Mouse (Mus musculus) midbrain, embryonic 16.5 days (tissue): ENCODE results near the gene Slc22a4. TPM values are rescaled to one million over a fixed set of nuclear protein-coding genes. Genes with fewer than 3 reads are reported as not detected.
"Not testable (repeated sequence)": the region's sequence is repeated elsewhere in the genome, so short reads cannot be mapped to it uniquely, and the experiment has no call there.

Experiments used
- ATAC-seq: fragments of 200-750 bp; cut with Nextera tagmentation; 2 replicates; pipeline ENCODE4 v1.8.0; 2017; ENCODE audit warnings: moderate TSS enrichment
- H3K27ac ChIP-seq: fragments of 300-500 bp; sonication (generic); 2 replicates; pipeline ENCODE4 v1.5.1; 2014; ENCODE audit warnings: mild to moderate bottlenecking, low read length, mixed read lengths
- H3K27me3 ChIP-seq: fragments of 300-500 bp; sonication (generic); 2 replicates; pipeline ENCODE4 v1.6.1; 2014; ENCODE audit warnings: low read depth, low read length, mixed read lengths; ENCODE audit not compliant: control insufficient read depth, insufficient read depth
- H3K36me3 ChIP-seq: fragments of 300-500 bp; sonication (generic); 2 replicates; pipeline ENCODE4 v1.6.1; 2014; ENCODE audit warnings: mild to moderate bottlenecking, low read length, moderate library complexity, mixed read lengths; ENCODE audit not compliant: control insufficient read depth, insufficient read depth
- H3K4me1 ChIP-seq: fragments of 300-500 bp; sonication (generic); 2 replicates; pipeline ENCODE4 v1.6.1; 2014; ENCODE audit warnings: mild to moderate bottlenecking, low read length, mixed read lengths; ENCODE audit not compliant: control insufficient read depth, insufficient read depth
- H3K4me2 ChIP-seq: fragments of 300-500 bp; sonication (generic); 2 replicates; pipeline ENCODE4 v1.6.1; 2014; ENCODE audit warnings: mild to moderate bottlenecking, low read length, mixed read lengths
- H3K4me3 ChIP-seq: fragments of 300-500 bp; sonication (generic); 2 replicates; pipeline ENCODE4 v1.5.1; 2014; ENCODE audit warnings: low read depth, mild to moderate bottlenecking, low read length, moderate library complexity, mixed read lengths
- H3K9ac ChIP-seq: fragments of 300-500 bp; sonication (generic); 2 replicates; pipeline ENCODE4 v1.6.1; 2014; ENCODE audit warnings: low read depth, low read length, mixed read lengths
- H3K9me3 ChIP-seq: fragments of 300-500 bp; sonication (generic); replicated peaks from 2 replicates; pipeline ENCODE4 v1.6.1; 2014; ENCODE audit warnings: mild to moderate bottlenecking, low read length, mixed read lengths; ENCODE audit not compliant: control insufficient read depth, poor library complexity, severe bottlenecking
- WGBS: fragments of 180-500 bp; shearing (Covaris S2); extraction: QIAGEN DNeasy Blood & Tissue Kit; methylation state at CpG from one replicate; pipeline ENCODE4 v1.1.7; 2014; 5-methylcytosine and 5-hydroxymethylcytosine counted together
- polyA plus RNA-seq: library from polyadenylated mRNA; unstranded; fragments of >200 nt; fragmentation: Nextera tagmentation; extraction: Ambion mirVana; gene quantifications from 2 replicates; pipeline ENCODE4 v1.2.1, GENCODE M21; 2015

Gene Slc22a4
- polyA plus RNA-seq, 1 experiment from 2014 or later, result 6.5 TPM

DNA sequence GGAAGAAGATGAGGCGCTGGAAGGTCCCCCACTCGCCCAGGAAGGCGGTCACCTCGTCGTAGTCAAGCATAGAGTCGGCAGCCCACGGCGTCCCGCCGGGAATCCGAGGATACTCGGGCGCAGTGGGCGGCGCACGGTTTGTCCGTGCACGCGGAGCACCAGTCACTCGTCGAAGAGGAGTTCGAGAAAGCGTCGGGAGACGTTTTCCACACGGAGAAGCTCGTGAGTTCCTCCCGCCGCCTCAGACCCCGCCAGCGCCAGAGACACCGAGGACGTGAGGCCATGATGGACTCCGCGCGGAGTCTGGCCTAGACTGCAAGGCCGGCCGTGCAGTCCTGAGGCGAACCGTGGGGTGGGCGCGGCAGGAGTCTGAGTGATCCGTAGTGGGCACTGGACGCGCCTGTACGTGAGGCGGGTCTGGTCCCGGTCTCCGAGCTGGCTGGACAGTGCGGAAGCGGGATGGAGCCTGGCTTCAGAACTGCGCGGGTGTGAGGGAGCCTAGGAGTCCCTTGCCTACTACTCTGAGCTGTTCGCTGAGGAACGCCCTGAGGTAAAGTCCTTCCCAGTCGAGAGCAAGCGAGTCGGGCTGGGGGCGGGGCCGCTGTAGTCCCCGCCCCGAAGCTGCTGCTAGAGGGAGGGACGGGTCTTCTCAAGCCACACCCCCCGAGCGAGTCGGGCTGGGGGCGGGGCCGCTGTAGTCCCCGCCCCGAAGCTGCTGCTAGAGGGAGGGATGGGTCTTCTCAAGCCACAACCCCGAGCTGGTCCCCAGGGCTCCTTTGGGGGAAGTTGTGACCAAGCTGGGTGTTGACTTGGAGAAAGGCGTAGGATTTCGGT, 47.9 kb downstream of the Slc22a4 start, which contains the start of gene Slc22a21:
TSS of gene Slc22a21 (minus strand) at position 545 of the 834 bp plus-strand sequence.
- peak within 1 kb of the TSS; percentile 73 for H3K9ac ChIP-seq
- 2% methylated on average over 73 of the region's 73 CpGs for WGBS
- ATAC-seq, result peak; percentile 92
- H3K27ac ChIP-seq, result 0 out of 2 replicates have a peak within 1 kb of the TSS, but pooled peaks have one; percentile 17
- H3K36me3 ChIP-seq, result no peaks in the 10 kb centered on the region; the same call in 1 of the 2 replicates
- peak within 1 kb of the TSS; percentile 65 for H3K4me3 ChIP-seq
- H3K4me1 ChIP-seq, result no peaks in the 10 kb centered on the region
- no peaks in the 10 kb centered on the region for H3K9me3 ChIP-seq
- no peaks in the 10 kb centered on the region; the same call in 1 of the 2 replicates for H3K27me3 ChIP-seq
- peak within 1 kb of the TSS; percentile 93 for H3K4me2 ChIP-seq

DNA sequence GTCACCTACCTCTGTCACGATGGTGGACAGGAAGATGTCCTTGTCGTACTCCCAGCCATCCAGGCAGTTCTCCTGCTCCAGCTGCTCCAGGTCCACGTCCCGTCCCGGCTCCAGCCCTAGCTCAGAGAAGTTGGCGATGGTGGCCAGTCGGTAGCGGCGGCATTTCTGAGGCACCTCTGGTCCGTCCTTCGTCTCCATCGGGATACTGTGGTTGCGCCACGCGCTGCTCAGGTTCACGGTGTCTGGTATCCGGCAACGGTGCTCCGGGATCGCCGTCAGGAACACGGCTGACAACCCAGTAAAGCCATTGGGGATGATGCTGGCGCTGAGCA, 48.5 kb downstream of the Slc22a4 start:
- H3K27me3 ChIP-seq, H3K27ac ChIP-seq, H3K9me3 ChIP-seq, H3K36me3 ChIP-seq, H3K4me1 ChIP-seq: not testable (repeated sequence)
- ATAC-seq, result peak; percentile 27; the same call in 1 of the 2 replicates
- Histone ChIP-seq H3K4me2 (peak overlapping the region; percentile 93), H3K4me3 (peak overlapping the region; percentile 65), H3K9ac (peak overlapping the region; percentile 73)
- WGBS, result under 1% methylated on average over 23 of the region's 23 CpGs

DNA sequence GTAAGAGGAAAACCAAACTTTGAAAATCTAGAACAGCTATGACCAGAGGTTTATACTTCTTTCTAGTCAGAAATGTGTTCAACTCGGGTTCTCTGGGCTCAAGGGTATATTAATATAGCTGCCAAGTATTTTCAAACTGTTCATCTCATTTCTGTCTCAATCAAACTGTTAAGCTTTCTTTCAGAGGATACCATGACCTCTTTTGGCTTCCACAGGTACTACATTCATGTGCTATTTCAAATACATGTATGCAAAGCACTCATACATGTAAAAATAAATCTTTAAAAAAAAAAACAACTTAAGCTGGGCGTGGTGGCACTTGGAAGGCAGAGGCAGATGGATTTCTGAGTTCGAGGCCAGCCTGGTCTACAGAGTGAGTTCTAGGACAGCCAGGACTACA, 50.2 kb downstream of the Slc22a4 start:
- Histone ChIP-seq H3K27me3 (no peaks in the 10 kb centered on the region; the same call in 1 of the 2 replicates), H3K4me3 (no peak overlapping the region)

DNA sequence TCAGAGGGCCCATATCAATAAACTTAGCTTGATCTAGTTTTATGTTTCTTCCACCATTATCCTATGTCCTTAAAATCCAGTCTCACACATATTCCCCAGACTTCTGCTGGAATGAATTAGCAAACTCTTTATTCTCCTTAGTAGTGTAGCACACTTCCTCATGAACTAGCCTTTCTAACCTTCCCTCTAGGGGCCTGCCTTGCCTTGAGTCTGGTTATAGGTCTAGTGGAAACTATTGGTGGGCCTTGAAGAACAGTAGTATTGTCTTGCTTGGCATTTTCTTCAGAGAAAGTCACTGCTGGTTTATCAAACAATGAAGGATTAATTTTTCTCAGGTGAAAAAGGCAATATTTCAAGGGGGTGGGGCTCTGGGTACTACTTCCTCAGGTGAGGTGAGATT, 52.3 kb downstream of the Slc22a4 start:
- H3K4me1 ChIP-seq, result no peaks in the 10 kb centered on the region
- no peak for ATAC-seq
- no peaks in the 10 kb centered on the region; the same call in 1 of the 2 replicates for H3K27me3 ChIP-seq
- H3K9ac ChIP-seq, result no peak overlapping the region
- H3K9me3 ChIP-seq, result no peaks in the 10 kb centered on the region
- no peak overlapping the region for H3K27ac ChIP-seq
- no peaks in the 10 kb centered on the region for H3K36me3 ChIP-seq
- H3K4me3 ChIP-seq, result no peak overlapping the region
- no peak overlapping the region for H3K4me2 ChIP-seq

More for the DNA sequence above, 50.2 kb downstream of the Slc22a4 start:
- Histone ChIP-seq H3K9ac (no peak overlapping the region), H3K9me3 (no peaks in the 10 kb centered on the region), H3K27ac (no peak overlapping the region), H3K4me1 (no peaks in the 10 kb centered on the region), H3K4me2 (no peak overlapping the region), H3K36me3 (no peaks in the 10 kb centered on the region)
- no peak for ATAC-seq
- 82% methylated on average over 3 of the region's 3 CpGs for WGBS

DNA sequence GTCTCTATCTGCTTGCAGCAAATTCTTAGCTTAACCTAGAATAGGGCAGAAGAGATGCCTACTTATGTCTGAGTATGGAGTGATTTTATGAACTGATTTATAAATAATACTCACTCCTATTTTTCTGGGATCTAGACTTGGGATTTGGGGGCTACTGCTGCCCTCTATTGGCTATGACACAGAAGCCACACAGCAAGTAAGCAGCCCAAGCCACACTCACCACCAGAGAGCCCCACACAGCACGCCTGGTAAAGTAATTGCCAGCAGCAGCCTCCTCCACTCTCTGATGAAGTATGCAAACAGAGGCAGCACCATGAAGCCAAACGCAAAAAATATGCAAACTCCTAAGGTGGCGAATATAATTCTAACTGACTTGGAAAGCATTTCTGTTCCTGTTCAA, 68.9 kb downstream of the Slc22a4 start:
- H3K4me3 ChIP-seq, result no peak overlapping the region
- no peaks in the 10 kb centered on the region for H3K36me3 ChIP-seq
- H3K9ac ChIP-seq, result no peak overlapping the region
- ATAC-seq, result no peak
- WGBS, result 49% methylated on average over 3 of the region's 3 CpGs
- H3K9me3 ChIP-seq, result no peaks in the 10 kb centered on the region
- no peaks in the 10 kb centered on the region for H3K4me1 ChIP-seq
- no peak overlapping the region for H3K4me2 ChIP-seq
- no peaks in the 10 kb centered on the region for H3K27me3 ChIP-seq
- no peak overlapping the region for H3K27ac ChIP-seq

DNA sequence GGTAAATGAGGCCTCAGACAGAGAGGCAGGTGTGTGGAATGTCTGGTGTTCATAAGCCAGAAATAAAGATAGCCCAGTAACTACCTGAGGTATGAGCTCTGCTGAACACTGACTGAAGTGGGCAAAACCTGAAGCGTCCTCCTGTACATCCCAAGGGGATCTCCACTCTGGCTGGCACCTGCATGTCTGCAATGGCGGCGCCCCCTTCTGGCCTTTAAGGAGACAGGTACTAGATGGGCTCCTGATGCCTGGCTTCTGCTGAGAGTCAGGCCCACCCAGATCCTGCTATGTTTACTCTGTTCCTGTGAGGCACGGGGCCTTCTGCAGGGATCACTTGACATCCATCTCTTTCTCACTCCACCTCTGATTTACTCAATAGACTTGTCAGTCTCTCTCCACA, 69.7 kb downstream of the Slc22a4 start:
- H3K27me3 ChIP-seq, H3K9ac ChIP-seq, H3K4me2 ChIP-seq, ATAC-seq, H3K27ac ChIP-seq, H3K9me3 ChIP-seq, H3K36me3 ChIP-seq, H3K4me1 ChIP-seq, H3K4me3 ChIP-seq: not testable (repeated sequence)
- 16% methylated on average over 3 of the region's 4 CpGs for WGBS

DNA sequence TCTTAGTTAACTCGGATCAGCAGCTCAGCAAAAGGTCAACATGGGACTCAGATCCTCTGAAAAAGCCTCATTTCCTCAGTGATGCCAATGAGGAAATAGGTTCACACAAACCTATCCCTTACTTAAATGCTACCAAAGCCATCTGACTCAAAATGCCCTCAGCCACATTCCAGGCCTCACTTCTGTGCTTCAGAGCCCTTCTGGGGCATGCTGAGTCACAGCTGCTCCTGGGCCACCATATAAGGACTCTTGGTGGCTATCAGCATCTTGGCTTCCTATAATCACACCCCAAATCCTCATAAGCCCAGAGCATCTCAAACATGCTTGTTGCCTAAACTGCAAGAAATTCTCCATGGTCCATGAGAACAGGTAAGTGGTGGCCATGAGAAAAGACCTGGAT, 71.3 kb downstream of the Slc22a4 start:
- no peaks in the 10 kb centered on the region for H3K4me1 ChIP-seq
- ATAC-seq, result no peak
- no peak overlapping the region for H3K9ac ChIP-seq
- H3K27ac ChIP-seq, result no peak overlapping the region
- no peak overlapping the region for H3K4me2 ChIP-seq
- H3K36me3 ChIP-seq, result no peaks in the 10 kb centered on the region
- no peaks in the 10 kb centered on the region for H3K27me3 ChIP-seq
- H3K9me3 ChIP-seq, result no peaks in the 10 kb centered on the region
- H3K4me3 ChIP-seq, result no peak overlapping the region
- WGBS, result 81% methylated on average over 1 of the region's 1 CpGs

DNA sequence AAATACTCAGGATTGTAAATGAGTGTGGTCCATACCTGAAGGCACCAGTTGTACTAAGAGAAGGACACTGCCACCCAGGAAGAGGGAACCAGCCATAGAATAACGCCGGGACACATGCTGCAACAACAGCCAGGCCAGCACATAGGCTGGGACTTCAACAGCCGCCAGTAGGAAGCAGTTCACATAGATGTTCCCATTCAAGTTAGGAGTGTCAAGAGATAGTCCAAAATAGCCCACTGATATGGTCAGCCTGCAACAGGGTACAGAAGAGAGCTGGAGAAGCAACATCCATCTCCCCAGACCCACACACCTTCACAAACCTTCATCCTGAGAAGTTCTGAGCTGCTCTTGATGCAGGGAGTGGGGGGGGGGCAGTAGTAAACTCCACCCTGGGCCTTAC, 73.2 kb downstream of the Slc22a4 start:
- Histone ChIP-seq H3K4me2 (no peak overlapping the region), H3K27ac (no peak overlapping the region), H3K27me3 (no peaks in the 10 kb centered on the region), H3K9me3 (no peaks in the 10 kb centered on the region), H3K4me3 (no peak overlapping the region), H3K4me1 (no peaks in the 10 kb centered on the region), H3K9ac (no peak overlapping the region), H3K36me3 (no peaks in the 10 kb centered on the region)
- no peak for ATAC-seq
- 95% methylated on average over 3 of the region's 3 CpGs for WGBS

DNA sequence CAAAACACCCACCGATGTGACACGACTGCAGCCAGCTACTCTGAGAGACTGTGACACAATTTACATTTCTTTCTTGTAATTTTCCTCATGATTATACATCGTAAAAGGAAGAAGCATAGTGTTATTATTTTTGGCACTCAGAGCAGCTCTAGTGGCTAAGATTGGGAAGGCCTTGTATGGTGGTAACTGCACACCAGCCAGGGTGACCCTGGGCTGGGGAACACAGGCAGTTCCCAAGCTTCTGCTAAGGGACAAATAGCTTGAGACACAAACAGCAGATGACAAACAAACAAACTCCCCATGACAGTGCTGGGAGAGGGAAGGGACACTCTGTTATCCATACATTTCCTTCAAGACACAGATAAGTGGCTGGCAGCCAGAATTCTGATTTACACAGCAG, 77.8 kb downstream of the Slc22a4 start:
- not testable (repeated sequence) for H3K27me3 ChIP-seq, H3K4me2 ChIP-seq, H3K36me3 ChIP-seq, H3K4me3 ChIP-seq, H3K4me1 ChIP-seq, H3K27ac ChIP-seq, ATAC-seq, H3K9ac ChIP-seq, H3K9me3 ChIP-seq
- no CpG with 5 or more reads among the region's 3 CpGs for WGBS
